In the genomic region with DNA sequence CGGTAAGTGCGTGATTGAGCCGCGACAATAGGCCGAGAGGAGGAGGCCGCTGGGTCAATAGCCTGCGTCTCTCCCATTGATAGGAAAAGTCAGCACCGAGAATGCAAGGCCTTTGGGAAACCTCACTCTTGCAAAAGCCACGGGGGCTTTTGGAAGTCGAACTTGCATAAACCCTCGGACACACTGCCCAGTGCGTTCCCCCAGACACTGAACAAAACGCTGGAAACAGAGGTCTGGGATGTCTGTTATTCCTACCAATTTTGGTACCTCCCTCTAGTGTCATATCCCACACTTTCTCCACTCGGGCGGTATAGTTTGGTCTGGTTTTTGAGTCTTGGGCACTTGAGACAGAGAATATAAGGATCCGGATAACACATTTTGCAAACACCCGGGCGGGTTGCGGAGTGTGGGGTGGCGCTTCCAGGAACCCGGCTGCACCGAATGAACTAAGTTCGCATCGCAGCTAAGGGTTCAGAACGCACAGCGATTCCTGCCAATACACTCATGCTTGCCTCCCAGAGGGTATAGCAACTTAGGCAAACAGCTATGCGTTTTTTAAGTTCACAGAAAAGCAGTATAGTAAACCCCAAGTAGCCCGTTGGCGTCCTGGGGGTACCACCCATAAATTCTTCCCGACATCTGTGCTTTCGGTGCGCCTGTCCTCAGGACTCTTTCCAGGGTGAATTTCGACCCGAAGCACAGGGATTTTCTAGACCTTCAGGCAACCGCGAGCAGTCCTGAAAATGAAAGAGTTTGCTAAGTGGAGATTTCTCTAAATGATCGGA, we compare ENCODE assay signal across 13 mouse cellular contexts.
DNase-seq lines count a peak whose midpoint lies in the region; ATAC-seq lines count a peak whose summit lies in the region.
"Had no signal": no experiment of that assay in that cellular context is flagged by ENCODE, and none has a peak within 500 bp of the region (broad histone marks: within the 10 kb centered on the region; RNA-seq: fewer than 3 reads in every experiment).

No protein-coding gene starts in this region.

- no peaks in the 10 kb centered on the region for H3K9me3 ChIP-seq in intestine, embryonic 14.5 days (ENCODE audit: control insufficient read depth, low read length)
- no peaks in the 10 kb centered on the region for H3K9me3 ChIP-seq in intestine, embryonic 15.5 days
- H3K9me3 ChIP-seq in forebrain, embryonic 14.5 days (replicated peaks; ENCODE audit: control insufficient read depth, low read length): no peaks in the 10 kb centered on the region
- H3K9me3 ChIP-seq in limb, embryonic 11.5 days (ENCODE audit: control insufficient read depth, low read length): no peaks in the 10 kb centered on the region
- no peaks in the 10 kb centered on the region for H3K9me3 ChIP-seq in neural tube, embryonic 14.5 days (ENCODE audit: control insufficient read depth, low read length)
- H3K9me3 ChIP-seq: heart, embryonic 10.5 days; liver, embryonic 13.5 days had no signal

- H3K4me3 ChIP-seq in intestine, embryonic 14.5 days (ENCODE audit: low read depth, low read length): no peak overlapping the region
- no peak overlapping the region for H3K4me3 ChIP-seq in intestine, embryonic 15.5 days (replicated peaks)
- H3K4me3 ChIP-seq in forebrain, embryonic 14.5 days (ENCODE audit: low read depth, low read length): peak overlapping the region; percentile 25
- H3K4me3 ChIP-seq in limb, embryonic 11.5 days (ENCODE audit: low read depth, low read length): no peak overlapping the region
- no peak overlapping the region for H3K4me3 ChIP-seq in neural tube, embryonic 14.5 days (ENCODE audit: low read depth, low read length)
- H3K4me3 ChIP-seq: liver, embryonic 13.5 days had no signal

- H3K4me1 ChIP-seq in intestine, embryonic 14.5 days (replicated peaks; ENCODE audit: control insufficient read depth, insufficient read depth, low read length): 0 out of 2 replicates have a peak, but pooled peaks cover 2% of the 10 kb centered on the region
- no peaks in the 10 kb centered on the region for H3K4me1 ChIP-seq in intestine, embryonic 15.5 days (replicated peaks)
- peaks cover 74% of the 10 kb centered on the region for H3K4me1 ChIP-seq in forebrain, embryonic 14.5 days (ENCODE audit: control insufficient read depth, insufficient read depth, low read length)
- peaks cover 3% of the 10 kb centered on the region; the same call in 1 of the 2 replicates for H3K4me1 ChIP-seq in limb, embryonic 11.5 days (ENCODE audit: control insufficient read depth, insufficient read depth, low read length)
- H3K4me1 ChIP-seq in neural tube, embryonic 14.5 days (ENCODE audit: control insufficient read depth, insufficient read depth, low read length): peaks cover 24% of the 10 kb centered on the region; the same call in 1 of the 2 replicates
- H3K4me1 ChIP-seq: liver, embryonic 13.5 days had no signal

- H3K27me3 ChIP-seq in intestine, embryonic 14.5 days (replicated peaks; ENCODE audit: control insufficient read depth, insufficient read depth, low read length): peaks cover 98% of the 10 kb centered on the region
- peaks cover 93% of the 10 kb centered on the region for H3K27me3 ChIP-seq in intestine, embryonic 15.5 days (replicated peaks)
- no peaks in the 10 kb centered on the region for H3K27me3 ChIP-seq in forebrain, embryonic 14.5 days (replicated peaks; ENCODE audit: control insufficient read depth, insufficient read depth, low read length)
- peaks cover 94% of the 10 kb centered on the region for H3K27me3 ChIP-seq in limb, embryonic 11.5 days (ENCODE audit: control insufficient read depth, insufficient read depth, low read length)
- H3K27me3 ChIP-seq in neural tube, embryonic 14.5 days (ENCODE audit: control insufficient read depth, insufficient read depth, low read length): peaks cover 2% of the 10 kb centered on the region; the same call in 1 of the 2 replicates

- 3% methylated on average over 37 of the region's 37 CpGs for WGBS in intestine, embryonic 14.5 days
- WGBS in intestine, embryonic 15.5 days: 2% methylated on average over 37 of the region's 37 CpGs
- 3% methylated on average over 37 of the region's 37 CpGs for WGBS in forebrain, embryonic 14.5 days
- WGBS in limb, embryonic 11.5 days: 2% methylated on average over 37 of the region's 37 CpGs
- 4% methylated on average over 37 of the region's 37 CpGs for WGBS in neural tube, embryonic 14.5 days

- H3K4me2 ChIP-seq in intestine, embryonic 14.5 days (ENCODE audit: low read length): no peak overlapping the region
- no peak overlapping the region for H3K4me2 ChIP-seq in intestine, embryonic 15.5 days (replicated peaks)
- H3K4me2 ChIP-seq in forebrain, embryonic 14.5 days (ENCODE audit: low read length): peak overlapping the region; percentile 64
- H3K4me2 ChIP-seq in limb, embryonic 11.5 days (ENCODE audit: low read depth, severe bottlenecking): no peak overlapping the region
- peak overlapping the region; percentile 57 for H3K4me2 ChIP-seq in neural tube, embryonic 14.5 days (ENCODE audit: low read depth, low read length)
- H3K4me2 ChIP-seq: liver, embryonic 13.5 days had no signal

- no peak overlapping the region for H3K27ac ChIP-seq in intestine, embryonic 14.5 days (ENCODE audit: low read depth)
- no peak overlapping the region for H3K27ac ChIP-seq in intestine, embryonic 15.5 days
- peak overlapping the region; percentile 95 for H3K27ac ChIP-seq in forebrain, embryonic 14.5 days (ENCODE audit: low read depth, low read length)
- H3K27ac ChIP-seq in limb, embryonic 11.5 days (replicated peaks; ENCODE audit: low read depth, low read length): no peak overlapping the region
- H3K27ac ChIP-seq in neural tube, embryonic 14.5 days (ENCODE audit: low read depth, low read length): peak overlapping the region; percentile 91
- H3K27ac ChIP-seq: heart, embryonic 10.5 days; liver, embryonic 13.5 days had no signal

- no peak for ATAC-seq in intestine, embryonic 14.5 days (replicated peaks; ENCODE audit: low FRiP score, low TSS enrichment, low read depth)
- no peak for ATAC-seq in intestine, embryonic 15.5 days
- peak; percentile 1; the same call in 1 of the 2 replicates for ATAC-seq in forebrain, embryonic 14.5 days
- no peak for ATAC-seq in limb, embryonic 11.5 days (ENCODE audit: insufficient number of reproducible peaks, low FRiP score, low TSS enrichment, low read depth)
- no peak for ATAC-seq in neural tube, embryonic 14.5 days (ENCODE audit: low read depth)
- no peak for ATAC-seq in megakaryocyte progenitor cell, adult 5-6 weeks (replicated peaks; ENCODE audit: poor library complexity)

- peak; percentile 61 for DNase-seq in intestine, embryonic 14.5 days (ENCODE audit: low spot score)
- peak; percentile 72 for DNase-seq in forebrain, embryonic 14.5 days (ENCODE audit: low spot score)
- DNase-seq in limb, embryonic 11.5 days (ENCODE audit: low spot score): peak; percentile 55
- DNase-seq in frontal cortex, postnatal 25 days (ENCODE audit: low spot score in 2 of 2): no peak
- no peak for DNase-seq in testis, postnatal 10 days (ENCODE audit: low spot score)
- DNase-seq: adrenal gland, postnatal 36 days; B cell, adult 2 months; kidney, adult 11 months; liver, embryonic 13.5 days had no signal

- no peaks in the 10 kb centered on the region for H3K36me3 ChIP-seq in intestine, embryonic 14.5 days (ENCODE audit: control insufficient read depth, insufficient read depth, low read length)
- no peaks in the 10 kb centered on the region for H3K36me3 ChIP-seq in intestine, embryonic 15.5 days
- H3K36me3 ChIP-seq in forebrain, embryonic 14.5 days (ENCODE audit: control insufficient read depth, insufficient read depth, low read length): no peaks in the 10 kb centered on the region
- H3K36me3 ChIP-seq in limb, embryonic 11.5 days (ENCODE audit: control insufficient read depth, insufficient read depth, low read length): no peaks in the 10 kb centered on the region
- H3K36me3 ChIP-seq in neural tube, embryonic 14.5 days (ENCODE audit: control insufficient read depth, insufficient read depth, low read length): no peaks in the 10 kb centered on the region
- H3K36me3 ChIP-seq: heart, embryonic 10.5 days; liver, embryonic 13.5 days had no signal

- no peak overlapping the region for H3K9ac ChIP-seq in intestine, embryonic 14.5 days (ENCODE audit: low read length)
- no peak overlapping the region for H3K9ac ChIP-seq in intestine, embryonic 15.5 days
- peak overlapping the region; percentile 68 for H3K9ac ChIP-seq in forebrain, embryonic 14.5 days (ENCODE audit: low read length)
- no peak overlapping the region for H3K9ac ChIP-seq in limb, embryonic 11.5 days (ENCODE audit: low read length)
- peak overlapping the region; percentile 67; the same call in 1 of the 2 replicates for H3K9ac ChIP-seq in neural tube, embryonic 14.5 days (replicated peaks; ENCODE audit: low read depth, low read length)
- H3K9ac ChIP-seq: liver, embryonic 13.5 days had no signal

Comparison
In these comparisons a context has a peak if more than half of its experiments do, and no peak if none do; other contexts are left out.
1. DNase-seq: peak in intestine, embryonic 14.5 days (single experiment), forebrain, embryonic 14.5 days (single experiment) and limb, embryonic 11.5 days (single experiment); none in frontal cortex, postnatal 25 days (0 of 2) and testis, postnatal 10 days (single experiment).
2. H3K27ac ChIP-seq: peak in forebrain, embryonic 14.5 days (single experiment) and neural tube, embryonic 14.5 days (single experiment); none in intestine, embryonic 14.5 days (single experiment), intestine, embryonic 15.5 days (single experiment) and limb, embryonic 11.5 days (single experiment).
3. H3K4me2 ChIP-seq: peak in forebrain, embryonic 14.5 days (single experiment) and neural tube, embryonic 14.5 days (single experiment); none in intestine, embryonic 14.5 days (single experiment), intestine, embryonic 15.5 days (single experiment) and limb, embryonic 11.5 days (single experiment).
4. H3K9ac ChIP-seq: peak in forebrain, embryonic 14.5 days (single experiment) and neural tube, embryonic 14.5 days (single experiment); none in intestine, embryonic 14.5 days (single experiment), intestine, embryonic 15.5 days (single experiment) and limb, embryonic 11.5 days (single experiment).